Mouse (Mus musculus) C2C12 (cell line): ENCODE results near the gene Mmadhc.

ENCODE experiments used
- CTCF ChIP-seq: IDR thresholded peaks from one replicate; pipeline ENCODE4 v1.5.1; 2011; ENCODE audit not compliant: control insufficient read depth, insufficient read depth, insufficient read length
- FOSL1 ChIP-seq: IDR thresholded peaks from one replicate; pipeline ENCODE4 v1.8.0; 2011; ENCODE audit warnings: mild to moderate bottlenecking, low read length; ENCODE audit not compliant: poor library complexity, insufficient read depth, severe bottlenecking
- MAX ChIP-seq: IDR thresholded peaks from one replicate; pipeline ENCODE4 v1.6.1; 2011; ENCODE audit warnings: mild to moderate bottlenecking, control low read depth
- MYOD1 ChIP-seq: IDR thresholded peaks from one replicate; pipeline ENCODE4 v1.6.1; 2011; ENCODE audit warnings: low read depth; ENCODE audit not compliant: control insufficient read depth, insufficient read length
- MYOG ChIP-seq: IDR thresholded peaks from one replicate; pipeline ENCODE4 v1.6.1; 2011; ENCODE audit not compliant: control insufficient read depth, insufficient read length; ENCODE audit errors: extremely low read depth
- USF1 ChIP-seq: IDR thresholded peaks from one replicate; pipeline ENCODE4 v1.6.1; 2011; ENCODE audit warnings: low read depth, mild to moderate bottlenecking, control low read depth, moderate library complexity

GRCm38 (mm10) chr2:50294084-50294483, 2.5 kb downstream of the Mmadhc start:
- TF ChIP-seq CTCF: no peak
- TF ChIP-seq USF1: no peak
- TF ChIP-seq MAX: no peak
- TF ChIP-seq MYOG: no peak
- no peak for TF ChIP-seq MYOD1
- no peak for TF ChIP-seq FOSL1
